Mouse (Mus musculus) neutrophil, adult 5-6 weeks (primary cell): Measurements from ENCODE around the gene Mtx1. TPM values are rescaled to one million over a fixed set of nuclear protein-coding genes. Genes with fewer than 3 reads are reported as not detected.

ENCODE experiments used
- ATAC-seq: fragments of 151-379, 151-347 bp; 2 replicates; pipeline ENCODE4 v1.8.0; 2017; ENCODE audit warnings: mild to moderate bottlenecking, moderate TSS enrichment; ENCODE audit not compliant: insufficient number of reproducible peaks, poor library complexity, low FRiP score, severe bottlenecking; ENCODE audit errors: extremely low read depth
- total RNA-seq: library from RNA; stranded (forward); fragments of 200-1000 nt; gene quantifications from 2 replicates; pipeline ENCODE4 v1.2.3, GENCODE M21; 2017

The Mtx1 gene
- total RNA-seq, 1 experiment from 2014 or later: 83.4 TPM

DNA sequence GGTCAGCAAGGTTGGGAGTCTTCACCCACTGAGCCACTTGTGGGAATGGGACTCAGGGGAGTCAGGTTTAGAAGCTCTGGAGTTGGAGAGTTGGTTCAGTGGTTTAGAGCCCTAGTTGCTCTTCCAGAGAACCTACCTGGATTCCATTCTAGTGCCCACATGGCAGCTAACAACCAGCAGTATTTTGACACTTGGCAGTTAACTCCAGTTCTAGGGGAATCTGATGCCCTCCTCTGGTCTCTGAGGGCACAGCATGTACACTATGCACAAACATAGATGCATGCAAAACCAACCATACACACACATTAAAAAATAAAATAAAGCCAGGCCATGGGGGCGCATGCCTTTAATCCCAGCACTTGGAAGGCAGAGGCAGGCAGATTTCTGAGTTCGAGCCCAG, 33.0 kb downstream of the Mtx1 start:
- ATAC-seq: no peak

DNA sequence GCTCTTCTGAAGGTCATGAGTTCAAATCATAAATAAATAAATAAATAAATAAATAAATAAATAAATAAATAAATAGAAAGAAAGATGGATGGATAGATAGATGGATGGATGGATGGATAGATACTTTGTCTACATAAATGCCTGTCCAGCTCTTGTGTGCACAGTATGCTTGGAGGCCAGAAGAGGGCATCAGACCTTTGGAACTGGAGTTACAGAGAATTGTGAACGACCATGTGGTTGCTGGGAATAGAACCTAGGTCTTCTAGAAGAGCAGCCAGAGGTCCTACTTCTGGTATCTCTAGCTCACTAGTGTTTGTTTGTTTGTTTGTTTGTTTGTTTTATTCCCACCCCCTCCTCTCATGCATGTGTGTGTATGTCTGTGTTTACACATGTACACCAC, 33.5 kb downstream of the Mtx1 start:
- no peak for ATAC-seq

DNA sequence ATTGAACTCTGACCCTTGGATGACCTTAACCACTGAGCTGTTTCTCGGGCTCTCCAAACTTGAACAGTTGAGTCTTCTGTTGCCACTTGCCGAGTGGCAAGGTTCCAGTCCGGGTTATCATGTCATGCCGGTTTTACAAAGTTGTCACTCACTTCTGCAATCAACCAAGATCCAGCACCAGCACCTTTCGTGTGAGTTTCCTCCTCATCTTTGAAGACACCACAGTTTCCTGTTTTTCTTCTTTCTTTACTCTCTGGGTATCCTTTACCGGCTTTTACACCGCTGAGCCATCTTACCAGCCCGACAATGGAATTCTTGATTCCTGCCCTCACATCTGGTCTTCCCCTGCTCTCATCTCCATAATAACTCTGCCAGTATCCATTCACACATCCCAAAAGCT, 36.5 kb downstream of the Mtx1 start:
- peak; percentile 25; the same call in 1 of the 2 replicates for ATAC-seq

DNA sequence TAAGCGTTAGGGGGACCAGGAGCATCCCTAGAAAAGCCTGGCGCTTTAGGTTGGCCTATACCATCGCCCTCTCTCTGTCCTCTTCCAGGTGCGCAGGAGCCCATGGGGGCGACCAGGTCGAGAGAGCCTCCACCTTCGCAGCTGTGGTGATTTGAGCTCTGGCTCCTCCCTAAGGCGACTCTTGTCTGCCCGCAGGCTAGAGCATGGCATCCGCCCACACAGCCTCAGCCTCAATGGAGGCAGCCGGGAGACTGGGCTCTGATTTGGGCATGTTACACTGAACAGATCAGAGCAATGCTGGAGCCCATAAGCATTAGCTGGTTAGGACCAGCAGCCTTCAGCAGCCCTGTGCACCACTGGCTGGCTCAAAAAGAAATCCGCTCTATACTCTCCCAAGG, 38.4 kb downstream of the Mtx1 start:
- no peak for ATAC-seq

DNA sequence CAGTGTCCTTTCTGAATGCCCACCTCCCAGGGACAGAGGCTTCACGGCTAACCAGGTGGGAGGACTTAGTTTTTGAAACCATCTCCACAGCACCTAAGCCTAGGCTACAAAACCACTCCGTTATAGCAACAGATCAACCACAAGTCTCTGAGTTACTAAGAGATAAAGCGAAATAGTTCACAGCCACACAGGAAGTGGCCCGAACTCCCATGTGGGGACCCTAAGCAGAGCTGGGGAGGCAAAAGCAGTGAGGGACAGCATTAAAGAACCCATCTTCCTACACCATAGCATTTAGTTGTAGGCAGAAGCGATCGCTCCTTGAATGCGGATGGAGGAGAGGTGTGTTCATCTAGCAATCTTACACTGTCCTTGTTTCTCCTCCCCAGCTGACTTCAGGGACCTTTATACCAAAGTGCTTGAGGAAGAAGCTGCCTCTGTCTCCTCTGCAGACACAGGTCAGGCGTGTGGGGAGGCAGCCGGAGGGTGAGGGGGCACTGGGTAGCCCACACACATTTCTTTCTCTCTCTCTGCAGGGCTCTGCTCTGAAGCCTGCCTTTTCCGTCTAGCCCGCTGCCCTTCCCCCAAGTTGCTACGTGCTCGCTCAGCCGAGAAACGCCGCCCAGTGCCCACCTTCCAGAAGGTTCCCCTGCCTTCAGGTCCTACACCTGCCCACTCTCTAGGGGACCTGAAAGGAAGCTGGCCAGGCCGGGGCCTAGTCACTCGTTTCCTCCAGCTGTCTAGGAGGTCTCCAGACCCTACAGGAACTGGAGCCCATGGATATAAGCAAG, 39.0 kb downstream of the Mtx1 start:
- ATAC-seq: no peak

DNA sequence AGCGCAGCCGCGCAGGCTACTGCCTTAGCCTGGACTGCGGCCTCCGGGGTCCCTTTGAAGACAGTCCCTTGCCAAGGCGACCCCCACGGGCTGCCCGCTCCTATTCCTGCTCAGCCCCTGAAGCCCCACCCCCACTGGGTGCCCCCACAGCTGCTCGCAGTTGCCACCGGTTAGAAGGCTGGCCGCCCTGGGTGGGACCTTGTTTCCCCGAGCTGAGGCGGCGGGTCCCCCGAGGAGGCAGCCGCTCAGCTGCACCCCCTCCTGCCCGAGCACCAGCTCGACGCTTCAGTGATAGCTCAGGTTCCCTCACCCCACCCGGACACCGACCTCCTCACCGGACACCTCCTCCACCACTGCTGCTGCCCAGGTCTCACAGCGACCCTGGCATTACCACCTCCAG, 39.7 kb downstream of the Mtx1 start:
- no peak for ATAC-seq

DNA sequence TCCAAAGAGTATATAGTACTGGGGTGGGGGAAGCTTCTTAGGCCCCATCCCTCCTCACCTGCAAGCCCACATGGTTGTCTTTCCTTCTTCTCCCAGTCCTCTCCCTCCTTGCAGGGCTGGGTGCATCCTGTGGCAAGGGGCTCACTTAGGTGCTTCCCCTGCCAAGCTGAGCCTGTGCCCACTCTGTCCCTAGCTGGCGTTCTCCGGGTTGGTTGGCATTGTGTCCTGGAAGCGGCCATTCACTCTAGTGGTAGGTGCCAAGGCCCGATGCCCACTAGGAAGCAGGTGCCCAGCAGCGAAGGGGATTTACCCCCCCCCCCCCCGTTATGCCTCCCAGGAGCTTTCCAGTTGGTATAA, 43.0 kb downstream of the Mtx1 start:
- no peak for ATAC-seq

DNA sequence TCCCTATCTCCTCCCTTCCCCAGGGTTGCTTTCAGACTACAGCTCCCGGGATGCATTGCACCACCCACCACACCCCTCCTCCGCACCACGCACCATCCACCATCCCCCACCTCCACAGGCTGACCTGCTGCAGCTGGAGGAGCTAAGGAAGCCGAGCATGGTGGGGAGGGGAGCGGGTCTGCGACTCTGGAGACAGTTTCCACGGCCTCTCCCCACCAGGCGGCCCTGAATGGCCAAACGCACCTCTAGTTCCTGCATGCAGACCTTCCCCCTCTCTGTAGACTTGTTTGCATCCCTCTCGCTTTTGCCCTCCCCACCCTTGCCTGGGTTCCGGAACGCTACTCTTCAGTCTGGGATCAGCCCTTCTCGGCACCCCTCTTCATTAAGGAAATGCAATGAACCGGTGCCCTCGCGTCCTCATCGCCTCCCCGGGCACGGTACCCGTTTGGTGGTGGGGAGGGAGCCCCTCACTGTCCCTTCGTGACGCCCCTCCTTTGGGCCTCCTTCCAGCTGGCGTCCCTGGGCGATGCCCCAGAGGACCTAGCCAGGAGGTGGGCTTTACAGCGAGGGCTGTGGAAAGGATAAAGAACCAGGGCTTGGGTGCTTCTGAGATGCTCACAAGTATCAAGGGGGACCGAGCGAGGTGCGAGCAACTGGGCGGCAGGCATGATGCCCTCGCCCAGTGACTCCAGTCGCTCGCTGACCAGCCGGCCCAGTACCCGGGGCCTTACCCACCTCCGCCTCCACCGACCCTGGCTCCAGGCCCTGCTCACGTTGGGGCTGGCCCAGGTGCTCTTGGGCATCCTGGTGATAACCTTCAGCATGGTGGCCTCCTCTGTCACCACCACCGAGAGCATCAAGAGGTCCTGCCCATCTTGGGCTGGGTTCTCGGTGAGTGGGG, 43.6 kb downstream of the Mtx1 start, which contains the start of gene Fam189b:
TSS of gene Fam189b (plus strand) at position 86 of the 901 bp plus-strand sequence.
- ATAC-seq: no peak; the same call in 1 of the 2 replicates

DNA sequence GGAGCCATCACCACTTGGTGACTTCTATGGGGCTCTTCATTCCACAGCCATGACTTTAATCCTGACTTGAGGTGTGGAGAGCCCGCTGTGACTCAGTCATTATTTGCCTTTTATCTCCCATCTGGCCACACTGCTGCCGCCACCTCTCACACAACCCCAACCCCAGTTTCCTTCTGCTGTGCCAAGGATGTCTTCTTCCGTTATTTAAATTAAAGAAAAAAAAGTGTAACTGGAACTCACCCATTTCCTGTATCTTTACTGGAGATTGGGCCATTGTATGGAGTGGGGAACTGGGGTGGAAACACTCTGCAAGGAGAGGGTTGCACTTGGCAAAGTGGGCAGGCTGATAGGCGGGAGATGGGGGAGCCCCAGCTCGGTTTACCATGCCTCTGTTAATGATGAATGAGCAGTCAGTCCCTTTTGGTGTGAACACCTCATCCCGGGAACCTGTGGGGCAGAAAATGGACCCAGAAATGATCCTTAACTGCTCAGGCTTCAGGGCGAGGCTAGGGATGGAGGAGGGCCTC, 44.3 kb downstream of the Mtx1 start:
- no peak for ATAC-seq

DNA sequence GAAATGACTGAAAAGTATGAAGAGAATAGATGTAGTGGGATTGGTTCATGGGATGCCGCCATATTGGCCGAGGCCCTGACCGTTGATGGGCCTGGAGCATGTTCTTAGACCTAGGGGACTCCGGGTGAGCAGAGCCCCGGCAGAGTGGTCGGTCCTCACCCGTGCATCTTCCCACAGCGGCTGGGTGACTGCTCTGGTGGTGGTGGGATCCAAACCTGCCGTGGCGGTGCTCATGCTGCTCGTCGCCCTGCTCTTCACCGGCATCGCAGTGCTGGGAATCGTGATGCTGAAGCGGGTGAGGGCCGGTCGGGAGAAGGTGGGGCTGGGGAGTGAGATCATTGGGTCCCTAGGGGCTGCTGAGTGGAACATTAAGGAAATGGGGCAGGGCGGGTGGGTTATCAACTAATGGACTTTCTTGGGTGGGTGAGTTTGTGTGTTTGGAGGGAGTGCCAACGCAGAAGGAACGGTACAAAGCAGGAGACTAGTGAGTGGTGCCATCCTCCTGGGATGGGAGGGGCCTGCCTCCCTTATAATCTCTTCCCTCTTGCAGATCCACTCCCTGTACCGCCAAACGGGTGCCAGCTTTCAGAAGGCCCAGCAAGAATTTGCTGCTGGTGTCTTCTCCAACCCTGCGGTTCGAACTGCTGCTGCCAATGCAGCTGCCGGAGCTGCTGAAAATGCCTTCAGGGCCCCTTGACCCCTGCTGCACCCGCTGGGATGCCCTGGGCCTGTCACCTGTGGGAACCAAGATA, 45.0 kb downstream of the Mtx1 start:
- no peak for ATAC-seq

DNA sequence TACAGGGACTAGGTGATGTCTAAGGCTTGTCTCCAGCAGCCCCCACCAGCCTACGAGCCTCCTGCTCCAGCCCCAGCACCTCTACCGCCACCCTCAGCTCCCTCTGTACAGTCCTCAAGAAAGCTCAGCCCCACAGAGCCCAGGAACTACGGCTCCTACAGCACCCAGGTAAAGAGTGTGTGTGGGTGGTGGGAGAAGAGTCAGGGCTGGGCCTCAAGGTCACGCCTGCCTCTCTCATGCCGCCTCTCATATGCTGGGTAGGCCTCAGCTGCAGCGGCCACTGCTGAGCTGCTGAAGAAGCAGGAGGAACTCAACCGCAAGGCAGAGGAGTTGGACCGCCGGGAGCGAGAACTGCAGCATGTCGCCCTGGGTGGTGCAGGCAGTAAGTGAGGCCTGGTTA, 47.8 kb downstream of the Mtx1 start:
- no peak for ATAC-seq

DNA sequence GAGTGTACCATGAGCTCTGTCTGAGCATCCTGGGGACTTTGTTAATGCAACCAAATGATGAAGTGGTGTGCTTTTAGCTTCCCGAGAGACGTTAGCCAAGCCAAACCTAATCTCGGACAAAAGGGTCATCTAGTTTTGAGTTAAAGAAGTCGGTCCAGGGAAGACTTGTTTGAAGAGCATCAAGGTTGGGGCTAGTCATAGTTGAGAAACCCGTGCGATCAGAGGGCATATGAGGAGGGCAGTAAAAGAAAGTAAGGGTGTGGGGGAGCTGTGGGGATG, 48.8 kb downstream of the Mtx1 start:
- ATAC-seq: no peak

DNA sequence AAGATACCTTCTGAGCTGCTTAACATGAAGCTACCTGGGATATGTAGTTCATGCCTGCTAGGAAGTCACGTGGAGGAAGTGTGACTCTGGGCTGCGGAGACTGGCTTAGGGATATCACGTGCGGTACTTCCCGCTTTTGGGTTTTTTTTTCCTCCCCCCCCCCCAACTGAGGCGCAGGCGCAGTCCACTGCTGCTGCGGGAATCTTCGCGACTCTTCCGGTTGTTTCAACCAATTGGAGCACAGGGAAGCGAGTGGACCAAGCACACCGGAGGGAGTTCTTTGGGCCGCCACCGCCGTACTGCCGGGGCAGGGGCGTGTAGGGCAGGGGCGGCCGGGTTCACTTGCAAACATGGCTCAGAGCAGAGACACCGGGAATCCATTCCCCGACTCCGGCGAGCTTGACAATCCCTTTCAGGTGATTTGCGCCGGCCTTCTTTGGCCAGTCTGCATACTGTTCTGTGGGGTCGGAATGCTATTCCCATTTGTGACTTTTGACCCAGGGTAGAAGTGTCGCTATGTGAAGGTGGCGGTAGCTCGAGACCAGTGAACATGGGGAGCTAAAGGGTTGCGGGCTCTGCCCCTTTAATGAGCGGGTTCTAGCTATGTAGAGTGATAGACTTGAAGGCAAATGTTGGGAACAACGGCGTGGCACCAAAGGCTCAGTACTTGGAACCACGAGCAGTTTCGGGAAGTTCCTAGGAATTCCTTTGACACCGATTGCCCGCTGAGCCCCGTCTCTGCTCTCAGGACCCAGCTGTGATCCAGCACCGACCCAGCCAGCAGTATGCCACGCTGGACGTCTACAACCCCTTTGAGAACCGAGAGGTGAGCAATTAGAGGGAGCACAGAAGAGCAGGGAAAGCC, 49.4 kb downstream of the Mtx1 start, which contains the start of gene Scamp3:
TSS of gene Scamp3 (plus strand) at position 232 of the 865 bp plus-strand sequence.
- peak; percentile 90 for ATAC-seq

DNA sequence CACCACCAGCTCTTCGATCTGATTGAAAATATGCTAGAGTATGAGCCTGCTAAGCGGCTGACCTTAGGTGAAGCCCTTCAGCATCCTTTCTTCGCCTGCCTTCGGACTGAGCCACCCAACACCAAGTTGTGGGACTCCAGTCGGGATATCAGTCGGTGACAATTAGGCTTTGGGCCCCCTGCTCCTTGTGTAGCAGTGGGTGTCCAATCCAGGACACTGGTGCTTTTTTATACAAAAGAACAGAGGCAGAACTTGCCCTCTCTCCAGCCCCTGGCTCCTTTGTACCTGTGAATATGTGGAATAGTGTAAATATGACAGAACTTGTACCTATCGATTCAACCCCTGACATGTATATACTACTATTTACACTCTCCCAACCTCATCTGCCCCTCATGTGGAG, 50.5 kb downstream of the Mtx1 start:
- no peak for ATAC-seq

DNA sequence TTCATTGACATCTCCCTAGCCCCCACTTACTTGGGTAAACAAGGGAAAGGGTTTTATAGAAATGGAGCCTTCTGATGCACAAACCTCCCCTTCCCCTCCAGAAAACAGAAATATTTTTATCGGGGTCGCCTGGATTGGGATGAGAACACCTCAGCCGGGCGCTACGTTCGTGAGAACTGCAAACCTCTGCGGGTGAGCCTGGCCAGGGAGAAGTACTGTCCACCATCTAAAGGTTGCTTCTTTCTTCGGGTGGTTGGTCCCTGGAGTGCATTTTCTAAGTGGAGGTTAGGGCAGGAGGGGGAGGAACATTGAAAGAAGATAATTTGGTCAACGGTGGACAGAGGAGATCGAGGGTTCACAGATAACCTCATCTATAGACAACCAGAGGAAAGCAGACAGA, 51.3 kb downstream of the Mtx1 start:
- ATAC-seq: no peak

DNA sequence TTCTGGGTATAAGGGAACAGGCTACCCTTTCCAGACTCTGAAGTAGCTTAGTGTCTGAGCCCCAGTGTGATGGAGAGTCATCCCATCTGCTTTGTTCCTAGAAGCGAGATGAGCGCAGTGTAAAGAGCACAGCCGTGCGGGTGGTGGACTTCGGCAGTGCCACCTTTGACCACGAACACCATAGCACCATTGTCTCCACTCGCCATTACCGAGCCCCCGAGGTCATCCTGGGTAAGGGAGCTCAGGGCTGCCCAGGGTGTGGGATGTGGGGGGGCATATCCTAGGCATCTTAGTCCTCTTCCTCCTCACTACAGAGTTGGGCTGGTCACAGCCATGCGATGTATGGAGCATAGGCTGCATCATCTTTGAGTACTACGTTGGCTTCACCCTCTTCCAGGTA, 52.0 kb downstream of the Mtx1 start:
- ATAC-seq: no peak

DNA sequence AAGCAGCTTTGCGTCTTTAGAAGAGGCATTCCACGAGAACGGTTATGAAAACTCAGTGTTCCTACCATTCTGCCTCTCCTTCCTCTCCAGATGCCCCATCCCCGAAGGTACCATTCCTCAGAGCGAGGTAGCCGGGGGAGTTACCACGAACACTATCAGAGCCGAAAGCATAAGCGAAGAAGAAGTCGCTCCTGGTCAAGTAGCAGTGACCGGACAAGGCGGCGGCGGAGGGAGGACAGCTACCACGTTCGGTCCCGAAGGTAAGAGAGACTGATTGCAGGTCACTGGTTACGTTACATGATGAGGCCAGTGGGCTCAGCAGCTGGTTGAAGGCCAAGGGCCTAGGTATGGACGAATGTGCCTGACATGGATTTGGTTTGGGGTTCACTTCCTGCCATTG, 59.9 kb downstream of the Mtx1 start:
- ATAC-seq: no peak

DNA sequence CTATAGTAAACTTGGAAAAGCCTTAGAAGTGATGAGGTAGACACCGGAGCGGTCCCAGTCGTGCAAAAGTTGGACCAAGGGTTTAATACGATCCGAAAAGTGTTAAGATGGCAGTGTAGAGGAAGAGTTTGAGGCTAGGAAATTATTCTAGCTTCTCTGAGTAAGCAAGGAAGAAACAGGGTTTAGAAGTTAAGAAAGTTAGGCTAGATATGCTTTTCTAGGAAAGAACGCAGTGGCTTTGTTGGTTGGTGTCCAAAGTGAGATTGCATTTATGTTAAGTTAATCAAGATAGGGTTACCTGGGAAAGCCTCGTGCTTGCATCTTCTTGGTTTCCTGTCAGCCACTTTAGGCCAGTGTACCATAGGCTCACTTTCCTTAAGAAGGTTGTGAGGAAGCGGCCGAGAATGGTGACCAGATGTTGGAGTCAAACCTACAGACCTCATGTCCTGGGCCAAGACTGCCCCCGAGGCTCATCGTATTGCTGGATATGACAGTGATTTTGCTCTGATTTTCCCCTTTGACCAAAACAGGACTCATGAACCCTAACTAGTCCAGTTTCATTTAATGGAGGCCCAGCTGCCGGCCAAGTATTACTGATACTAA, 61.5 kb downstream of the Mtx1 start:
- no peak for ATAC-seq
